In the genomic region with DNA sequence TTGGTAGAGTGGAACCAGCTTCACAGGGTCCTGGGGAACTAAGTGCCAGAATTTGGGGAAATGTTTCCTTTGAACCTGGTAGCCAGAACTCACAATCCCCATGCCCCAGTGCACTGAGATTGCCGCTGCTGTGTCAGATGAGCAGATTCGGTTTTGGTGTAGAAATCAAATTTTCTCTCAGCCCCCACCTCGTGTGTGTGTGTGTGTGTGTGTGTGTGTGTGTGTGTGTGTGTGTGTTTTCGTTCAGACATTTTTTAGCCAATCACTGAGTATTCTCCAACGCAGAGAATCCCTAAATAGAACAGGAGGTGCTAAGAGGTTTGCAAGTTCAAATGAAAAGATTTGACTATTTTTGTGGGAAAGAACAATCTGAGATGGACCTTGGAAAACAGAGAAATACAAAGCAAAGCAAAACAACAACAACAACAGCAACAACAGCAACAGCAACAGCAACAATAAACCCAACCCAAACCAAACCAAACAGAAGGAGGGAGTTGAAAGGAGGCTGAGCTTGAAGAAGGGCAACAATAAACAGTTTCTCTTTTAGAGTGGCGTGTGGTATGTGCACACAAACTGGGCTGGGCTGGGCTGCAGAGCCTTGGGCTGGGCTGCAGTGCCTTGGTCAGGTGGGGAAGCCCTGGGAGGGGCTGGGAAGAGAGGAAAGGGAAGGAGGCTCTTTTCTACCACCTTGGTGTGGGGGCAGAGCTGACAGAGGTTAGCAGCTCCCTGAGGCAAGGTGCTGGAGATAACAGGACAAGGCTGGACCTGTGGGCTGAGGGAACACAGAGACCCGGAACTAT, we compare ENCODE assay signal across 13 mouse cellular contexts.
"Had no signal": no experiment of that assay in that cellular context is flagged by ENCODE, and none has a peak within 500 bp of the region (broad histone marks: within the 10 kb centered on the region; RNA-seq: fewer than 3 reads in every experiment).

No protein-coding gene starts in this region.

- H3K9me3 ChIP-seq: limb, embryonic 12.5 days; megakaryocyte, embryonic 14.5 days; midbrain, embryonic 15.5 days; neural tube, embryonic 13.5 days had no signal

- DNase-seq: kidney, adult 8-10 months; lung, adult 2 months; retina, postnatal 1 day; right cerebral cortex, postnatal 14 days; thymus, adult 2 months; thymus, postnatal 36 days had no signal

- H3K27me3 ChIP-seq: midbrain, embryonic 15.5 days; neural tube, embryonic 13.5 days had no signal

- H3K36me3 ChIP-seq: limb, embryonic 12.5 days; midbrain, embryonic 15.5 days; neural tube, embryonic 13.5 days had no signal

- H3K9ac ChIP-seq: limb, embryonic 12.5 days; liver, embryonic 14.5 days; midbrain, embryonic 15.5 days; neural tube, embryonic 13.5 days had no signal

- H3K4me3 ChIP-seq: limb, embryonic 12.5 days; megakaryocyte, embryonic 14.5 days; midbrain, embryonic 15.5 days; neural tube, embryonic 13.5 days had no signal

- H3K27ac ChIP-seq: hindbrain, postnatal 0 days; limb, embryonic 12.5 days; liver, embryonic 14.5 days; midbrain, embryonic 15.5 days; neural tube, embryonic 13.5 days had no signal

- H3K4me2 ChIP-seq: limb, embryonic 12.5 days; midbrain, embryonic 11.5 days; midbrain, embryonic 15.5 days; neural tube, embryonic 13.5 days had no signal

- ATAC-seq: hindbrain, postnatal 0 days; midbrain, embryonic 15.5 days had no signal
